8 mouse cellular contexts compared by ENCODE assay signal in the genomic region with DNA sequence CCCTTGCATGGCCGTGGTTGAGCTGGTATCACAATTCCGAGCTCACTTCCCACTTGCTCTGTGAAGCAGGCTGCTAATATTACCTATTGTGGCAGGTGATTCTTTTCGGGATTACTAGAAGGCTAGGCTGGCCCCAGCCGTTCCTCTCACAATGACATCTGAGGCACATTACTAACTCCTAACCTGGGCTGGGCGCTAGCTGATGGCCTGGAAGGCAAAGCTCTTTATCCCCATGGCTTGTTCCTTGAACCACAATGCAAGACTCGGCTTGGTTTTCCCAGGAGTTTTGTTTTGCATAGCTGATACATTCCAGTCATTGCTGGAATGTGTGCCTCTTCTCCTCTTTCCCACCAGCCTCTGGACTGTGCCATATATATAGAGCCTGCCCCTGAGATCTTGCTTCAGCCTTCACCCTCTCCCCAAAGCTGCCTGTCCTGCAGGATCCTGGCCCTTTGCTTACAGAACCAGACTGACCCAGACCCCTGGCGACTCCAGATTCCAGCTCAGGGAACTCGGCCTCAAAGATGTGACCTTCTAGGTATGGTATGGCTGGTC. TPM values are rescaled to one million over a fixed set of nuclear protein-coding genes. Genes with fewer than 3 reads are reported as not detected.
DNase-seq lines count a peak whose midpoint lies in the region; ATAC-seq and TF ChIP-seq lines count a peak whose summit lies in the region.

A gene (plus strand): TSS at position 404 of the 555 bp plus-strand sequence.

- H3K9me3 ChIP-seq in kidney, embryonic 16.5 days (ENCODE audit: low read length), result no peaks in the 10 kb centered on the region

- TF ChIP-seq POLR2A in heart, adult 2 months (IDR thresholded peaks at IDR 0.05; ENCODE audit: insufficient read depth, low read depth, low read length), result no peak

- intact Hi-C loops in heart, adult 2 months (cut with DNase I), result no loop called here
- intact Hi-C loops in left cerebral cortex, postnatal 10 days (cut with DNase I), result no loop called here

- no peak for TF ChIP-seq CTCF in heart, adult 2 months (IDR thresholded peaks at IDR 0.05)

- no peak within 1 kb of the TSS for H3K4me2 ChIP-seq in kidney, embryonic 16.5 days (replicated peaks; ENCODE audit: low read depth, low read length)

- H3K79me2 ChIP-seq in heart, adult 2 months (replicated peaks; ENCODE audit: control insufficient read depth, insufficient read depth, low read length), result no peaks in the 10 kb centered on the region

- peaks cover 19% of the 10 kb centered on the region for H3K4me1 ChIP-seq in kidney, embryonic 16.5 days (ENCODE audit: insufficient read depth, low read length)
- H3K4me1 ChIP-seq in heart, adult 2 months (ENCODE audit: control insufficient read depth, insufficient read depth, low read length), result peaks cover 5% of the 10 kb centered on the region

- no peak for TF ChIP-seq EP300 in heart, adult 2 months (IDR thresholded peaks at IDR 0.05; ENCODE audit: insufficient read depth, low read depth, low read length)

- no peaks in the 10 kb centered on the region for H3K27me3 ChIP-seq in kidney, embryonic 16.5 days (ENCODE audit: insufficient read depth, low read length)
- no peaks in the 10 kb centered on the region for H3K27me3 ChIP-seq in heart, adult 2 months (ENCODE audit: control insufficient read depth, insufficient read depth, low read length)

- no peaks in the 10 kb centered on the region for H3K36me3 ChIP-seq in kidney, embryonic 16.5 days (ENCODE audit: insufficient read depth, low read length)
- H3K36me3 ChIP-seq in heart, adult 2 months (ENCODE audit: control insufficient read depth, insufficient read depth, low read length), result no peaks in the 10 kb centered on the region

- H3K4me3 ChIP-seq in kidney, embryonic 16.5 days (ENCODE audit: low read length), result no peak within 1 kb of the TSS
- H3K4me3 ChIP-seq in heart, adult 2 months, result no peak within 1 kb of the TSS

- no peak for DNase-seq in kidney, adult 9 months
- peak; percentile 74 for DNase-seq in ZHBTc4 (ENCODE audit: low read depth, low spot score)
- DNase-seq in heart, adult 2 months, result no peak
- no peak for DNase-seq in left cerebral cortex, postnatal 10 days (ENCODE audit: extremely low spot score in 1 of 2, low spot score in 2 of 2)
- DNase-seq in yolk sac, embryonic 10.5 days (ENCODE audit: low spot score), result peak; percentile 38
- DNase-seq in right cerebral cortex, adult 18-20 months, result no peak
- no peak for DNase-seq in right cerebral cortex, adult 2 months (ENCODE audit: low spot score in 2 of 2)

- no peak within 1 kb of the TSS for H3K9ac ChIP-seq in kidney, embryonic 16.5 days (replicated peaks; ENCODE audit: low read length)
- no peak within 1 kb of the TSS for H3K9ac ChIP-seq in heart, adult 2 months (ENCODE audit: low read depth, low read length)

- H3K27ac ChIP-seq in kidney, embryonic 16.5 days (ENCODE audit: low read length), result no peak within 1 kb of the TSS
- H3K27ac ChIP-seq in heart, adult 2 months, result no peak within 1 kb of the TSS; the same call in 1 of the 2 replicates

- 74% methylated on average over 8 of the region's 8 CpGs for WGBS in kidney, embryonic 16.5 days
- WGBS in heart, adult 2 months, result 84% methylated on average over 8 of the region's 8 CpGs

- ATAC-seq in kidney, embryonic 16.5 days (ENCODE audit: low FRiP score, low TSS enrichment), result no peak

RNA-seq across cellular contexts. Expression of the gene that starts here (rescaled TPM):
- polyA plus RNA-seq in kidney, embryonic 16.5 days (2015; fragmentation: Nextera tagmentation; extraction: Ambion mirVana), result 23.7 and 24.8 TPM in 2 replicates
- total RNA-seq in heart, adult 2 months (2021), result 10 to 100 TPM; 56.2 to 62.9 TPM
- 16.8 and 18.1 TPM in 2 replicates for polyA plus RNA-seq in heart, adult 2 months (2012; rRNA removed)
- total RNA-seq in left cerebral cortex, postnatal 10 days (2021), result 10 to 100 TPM; 34.0 to 43.9 TPM

Comparison
In these comparisons a context has a peak if more than half of its experiments do, and no peak if none do; other contexts are left out.
1. DNase-seq: peak in ZHBTc4 (single experiment) and yolk sac, embryonic 10.5 days (single experiment); none in kidney, adult 9 months (single experiment), heart, adult 2 months (0 of 2), left cerebral cortex, postnatal 10 days (0 of 2), right cerebral cortex, adult 18-20 months (single experiment) and right cerebral cortex, adult 2 months (0 of 2).